Mouse (Mus musculus): Measurements from ENCODE around the gene Ppp2r5c.

Gene Ppp2r5c

DNA sequence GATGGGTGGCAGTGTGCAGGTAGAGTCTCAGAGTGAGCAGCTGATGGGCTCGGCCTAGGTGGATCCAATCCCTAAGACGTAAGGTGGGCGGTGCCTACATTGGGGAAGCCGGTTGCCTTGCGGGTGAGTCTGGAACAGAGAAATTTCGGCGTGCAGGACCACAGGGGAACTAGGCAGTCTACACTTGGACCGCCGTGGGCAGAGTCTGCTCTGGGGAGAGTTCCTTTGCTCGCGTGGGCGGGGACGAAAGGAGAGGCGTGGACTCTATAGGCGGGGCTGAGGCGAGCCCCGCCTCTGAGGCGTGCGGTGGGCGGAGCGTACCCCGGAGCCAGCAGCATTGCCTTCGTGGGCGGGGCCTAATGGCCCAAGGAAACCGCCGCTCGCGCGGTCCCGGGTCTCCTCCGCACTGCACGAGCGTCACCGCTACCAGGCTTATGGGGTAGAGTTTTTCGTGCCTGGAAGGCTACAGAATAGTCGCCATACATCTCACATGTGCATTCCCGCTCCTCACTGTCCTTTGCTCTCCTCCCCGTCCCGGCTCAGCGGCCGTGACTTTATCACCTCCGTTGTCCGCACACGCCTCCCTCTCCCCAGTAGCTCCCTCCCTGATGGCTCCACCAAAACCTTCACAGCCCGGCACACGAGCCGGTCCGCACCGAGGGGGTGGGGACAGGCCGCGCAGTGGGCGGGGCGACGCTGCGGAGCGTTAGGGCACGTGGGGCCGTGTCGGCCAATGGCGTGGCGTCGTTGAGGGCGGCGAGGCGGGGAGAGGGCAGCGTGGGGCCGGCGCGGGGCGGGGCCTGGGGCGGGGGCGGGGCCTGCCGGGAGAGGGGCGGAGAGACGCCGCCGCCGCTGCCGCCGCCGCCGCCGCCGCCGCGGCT is at the start of gene Ppp2r5c:
Ppp2r5c (plus strand) TSS at position 831 of the 881 bp plus-strand sequence.
- peak; percentile 89 for DNase-seq (ENCODE audit: low read depth, low spot score)

DNA sequence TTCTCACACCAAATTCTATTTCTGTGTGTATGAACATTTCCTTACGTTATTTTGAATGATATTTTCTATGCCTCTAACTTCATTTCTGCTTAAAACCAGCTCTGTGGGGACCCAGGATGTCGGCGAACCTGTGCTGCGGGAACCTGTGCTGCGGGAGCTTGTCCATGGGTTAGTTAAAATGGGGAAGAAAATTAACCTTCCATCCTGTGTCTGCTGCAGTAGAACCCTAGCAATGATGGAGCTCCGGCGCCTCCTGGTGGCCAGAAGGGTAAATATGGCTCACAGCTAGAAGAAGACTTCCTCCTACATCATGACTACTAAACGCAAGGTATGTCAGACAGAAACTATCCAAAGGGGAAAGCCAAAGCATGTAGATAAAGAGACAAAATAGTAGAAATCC is 48.6 kb upstream of the Ppp2r5c start:
- no peak for DNase-seq (ENCODE audit: low read depth, low spot score)

DNA sequence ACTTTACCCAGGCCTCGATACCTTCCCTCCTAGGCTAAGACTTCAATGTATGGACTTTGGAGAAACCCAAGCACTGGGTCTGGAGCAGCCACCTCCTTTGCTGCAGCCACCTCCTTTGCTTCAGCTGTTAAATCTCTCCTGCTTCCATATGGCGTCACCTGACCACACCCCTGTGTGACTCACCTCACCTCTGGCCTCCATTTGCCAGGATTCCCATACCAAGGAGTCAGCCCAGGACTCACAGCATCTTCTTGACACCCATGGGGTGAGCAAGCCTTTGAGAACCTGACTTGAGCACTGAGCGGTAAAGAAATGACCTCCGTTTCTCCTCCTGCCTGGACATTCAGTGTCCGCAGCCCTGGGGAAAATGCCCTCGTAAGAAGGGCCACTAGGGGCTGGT is 47.8 kb upstream of the Ppp2r5c start:
- no peak for DNase-seq (ENCODE audit: low read depth, low spot score)

DNA sequence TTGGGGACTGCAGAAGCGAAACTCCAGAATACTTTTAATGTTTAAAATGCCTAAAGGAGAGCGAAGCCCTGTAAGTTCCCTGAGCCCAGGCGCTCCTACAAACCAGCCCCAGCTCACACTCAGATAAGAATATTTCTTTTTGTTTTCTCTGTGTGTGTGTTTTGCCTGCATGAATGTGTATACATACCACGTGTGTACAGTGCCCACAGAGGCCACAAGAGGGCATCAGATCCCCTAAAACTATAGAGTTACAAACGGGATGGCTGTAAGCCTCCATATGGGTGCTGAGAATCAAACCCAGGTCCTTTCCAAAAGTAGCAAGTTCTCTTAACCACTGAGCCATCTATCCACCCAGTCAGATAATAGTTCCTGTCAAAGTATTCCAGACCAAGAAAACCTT is 46.0 kb upstream of the Ppp2r5c start:
- DNase-seq (ENCODE audit: low read depth, low spot score) = no peak

DNA sequence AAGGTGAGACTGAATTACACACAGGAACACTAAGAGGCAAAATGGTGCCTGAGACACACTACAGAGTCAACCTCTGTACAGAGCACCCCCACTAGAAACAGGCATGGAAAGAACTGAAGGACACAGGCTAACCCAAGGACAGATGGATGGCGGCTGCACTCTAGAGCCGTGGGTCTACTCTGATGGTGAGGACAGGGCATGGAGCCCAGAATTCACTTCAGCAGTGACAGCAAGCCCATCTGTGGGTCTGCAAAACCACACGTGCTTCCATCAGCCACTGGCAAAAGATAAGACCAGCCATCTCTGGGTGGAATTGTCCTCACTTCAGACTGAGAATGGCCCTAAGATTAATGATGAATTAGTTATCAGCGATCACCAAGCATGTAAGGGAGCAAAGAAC is 45.0 kb upstream of the Ppp2r5c start:
- no peak for DNase-seq (ENCODE audit: low read depth, low spot score)

DNA sequence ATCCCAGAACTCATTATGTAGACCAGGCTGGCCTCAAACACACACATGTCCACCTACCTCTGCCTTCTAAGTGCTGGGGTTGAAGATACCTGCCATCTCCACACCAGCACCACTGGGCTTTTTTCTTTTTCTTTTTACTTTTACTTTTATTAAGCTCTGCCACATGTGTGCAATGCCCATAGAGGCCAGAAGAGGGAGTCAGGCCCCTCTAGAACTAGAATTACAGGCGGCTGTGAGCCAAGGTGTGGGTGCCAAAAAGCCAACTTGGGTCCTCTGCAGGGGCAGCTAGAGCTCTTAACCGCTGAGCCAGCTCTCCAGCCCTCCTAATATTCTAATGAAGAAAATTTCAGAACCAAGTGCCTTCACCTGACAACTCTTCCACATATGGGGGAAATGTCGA is 30.7 kb upstream of the Ppp2r5c start:
- DNase-seq (ENCODE audit: low read depth, low spot score) = no peak

DNA sequence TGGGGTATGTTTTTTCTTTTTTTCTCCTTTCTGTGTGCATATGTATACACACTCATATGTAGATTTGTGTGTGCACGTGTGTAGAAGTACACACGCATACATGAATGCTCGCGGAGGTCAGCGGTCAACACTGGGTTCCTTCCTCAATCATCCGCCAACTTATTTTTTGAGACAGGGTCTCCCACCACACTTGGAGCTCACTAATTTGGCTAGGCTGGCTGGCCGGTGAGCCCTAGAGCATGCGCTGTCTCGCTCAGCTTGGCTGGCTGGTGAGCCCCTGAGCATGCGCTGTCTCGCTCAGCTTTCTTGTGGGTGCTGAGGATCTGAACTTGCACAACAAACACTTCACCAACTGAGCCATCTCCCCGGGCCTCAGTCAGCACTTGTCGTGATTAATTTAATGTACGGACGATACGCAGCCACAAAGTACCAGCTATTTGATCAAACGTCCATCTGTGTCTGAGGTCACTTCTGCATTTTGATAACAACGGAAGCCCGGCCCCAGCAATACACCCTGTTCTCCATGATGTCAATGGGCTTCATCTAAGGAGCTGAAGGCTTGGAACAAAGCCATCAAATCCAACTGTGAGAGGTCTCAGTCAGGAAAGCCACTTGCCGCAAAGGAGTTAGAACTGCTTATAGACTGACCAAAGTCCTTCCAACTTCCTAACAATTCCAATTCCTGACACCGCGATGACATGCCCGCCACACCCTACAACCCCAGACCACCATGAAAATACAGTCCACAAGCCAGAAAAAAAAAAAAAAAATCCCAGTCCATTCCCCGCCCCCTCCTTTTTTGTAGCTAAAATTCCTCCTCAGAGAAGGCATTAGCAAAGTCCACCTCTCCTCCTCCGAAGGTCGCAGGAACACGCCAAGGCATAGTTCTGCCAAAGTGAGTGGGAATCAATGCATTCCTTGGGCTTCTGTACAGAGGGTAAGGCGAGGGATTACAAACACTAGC is 29.6 kb upstream of the Ppp2r5c start:
- no peak for DNase-seq (ENCODE audit: low read depth, low spot score)

DNA sequence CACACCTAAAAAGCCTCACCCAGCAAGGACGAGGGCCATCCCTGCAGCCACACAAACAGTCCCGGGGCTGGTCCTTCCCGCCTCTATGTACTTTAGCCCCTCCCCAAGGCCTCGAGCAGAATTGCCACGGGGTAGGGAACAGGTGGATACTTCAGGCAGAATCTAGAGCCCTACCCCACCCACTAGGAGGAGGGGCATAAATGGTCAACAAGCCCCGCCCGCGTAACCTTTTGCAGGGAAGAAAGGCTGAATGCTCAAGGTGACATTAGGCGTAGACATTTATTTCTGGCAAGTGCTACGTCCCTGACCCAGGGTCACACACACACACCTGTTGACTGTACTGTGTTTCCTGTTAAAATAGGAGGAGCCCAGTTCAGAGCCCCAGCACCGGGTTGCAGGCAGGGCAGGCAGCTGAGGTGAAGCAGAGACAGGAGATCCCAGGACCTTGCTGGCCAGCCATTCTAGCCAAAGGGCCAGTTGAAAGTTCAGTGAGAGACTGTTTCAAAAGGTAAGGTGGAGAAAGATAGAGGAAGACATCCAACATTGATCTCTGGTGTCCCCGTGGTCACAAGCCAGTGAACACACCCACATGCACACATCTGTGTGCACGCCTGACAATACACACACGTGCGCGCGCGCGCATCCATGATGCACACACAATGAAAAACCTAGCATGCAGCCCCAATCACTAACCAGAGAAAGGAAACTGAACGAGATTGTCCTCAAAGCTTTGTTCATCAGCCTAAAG is 28.8 kb upstream of the Ppp2r5c start:
- DNase-seq (ENCODE audit: low read depth, low spot score) = no peak

DNA sequence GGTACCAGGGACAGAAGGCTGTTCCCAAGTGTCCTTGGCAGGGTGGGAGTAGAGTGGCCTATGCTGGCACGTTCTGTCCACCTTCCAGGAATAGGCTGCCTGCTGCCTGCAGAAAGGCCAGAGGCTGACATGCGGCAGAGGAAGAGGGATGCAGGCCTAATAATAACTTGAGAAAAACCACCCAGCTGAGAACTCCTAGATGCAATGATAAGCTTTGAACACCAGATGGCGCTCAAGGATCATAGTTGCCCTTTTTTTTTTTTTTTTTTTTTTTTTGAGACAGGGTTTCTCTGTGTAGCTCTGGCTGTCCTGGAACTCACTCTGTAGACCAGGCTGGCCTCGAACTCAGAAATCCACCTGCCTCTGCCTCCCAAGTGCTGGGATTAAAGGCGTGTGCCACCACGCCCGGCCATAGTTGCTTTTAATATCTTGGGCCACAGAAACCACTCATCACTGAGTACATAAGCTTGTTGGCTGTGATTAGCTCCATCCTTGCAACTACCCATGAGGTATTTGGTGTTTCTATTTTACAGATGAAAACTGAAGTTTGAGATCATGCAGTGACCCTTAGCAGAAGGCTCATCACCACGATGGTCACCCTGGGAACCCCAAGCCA is 28.1 kb upstream of the Ppp2r5c start:
- no peak for DNase-seq (ENCODE audit: low read depth, low spot score)

DNA sequence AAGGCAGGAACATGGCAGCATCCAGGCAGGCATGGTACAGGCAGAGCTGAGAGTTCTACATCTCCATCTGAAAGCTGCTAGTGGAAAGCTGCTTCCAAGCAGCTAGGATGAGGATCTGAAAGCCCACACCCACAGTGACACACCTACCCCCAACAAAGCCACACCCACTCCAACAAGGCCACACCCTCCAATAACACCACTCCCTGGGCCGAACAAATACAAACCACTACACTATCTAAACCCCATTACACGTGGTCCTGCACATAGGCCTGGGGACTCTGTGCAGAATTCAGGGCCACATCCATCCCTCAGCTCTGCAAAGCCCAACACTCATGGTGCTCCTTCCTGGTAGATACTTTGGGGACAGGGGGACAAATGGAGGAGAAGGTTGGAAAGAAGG is 27.0 kb upstream of the Ppp2r5c start:
- no peak for DNase-seq (ENCODE audit: low read depth, low spot score)

DNA sequence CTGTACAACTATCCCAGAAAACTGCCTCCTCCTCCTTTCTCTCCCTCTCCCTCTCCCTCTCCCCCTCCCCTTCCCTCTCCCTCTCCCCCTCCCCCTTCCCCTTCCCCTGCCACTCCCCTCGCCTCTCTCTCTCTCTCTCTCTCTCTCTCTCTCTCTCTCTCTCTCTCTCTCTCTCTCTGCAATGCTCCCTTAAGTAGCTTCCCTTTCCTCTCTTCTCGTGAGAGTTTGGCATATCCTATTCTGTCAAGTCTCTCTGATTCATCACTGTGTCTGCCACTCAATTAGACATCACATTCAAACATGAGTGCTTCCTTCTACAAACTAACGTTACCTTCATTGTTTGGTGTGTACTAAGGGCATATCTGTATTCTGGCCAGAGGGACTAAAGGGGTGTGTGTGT is 25.6 kb upstream of the Ppp2r5c start:
- DNase-seq (ENCODE audit: low read depth, low spot score) = no peak

DNA sequence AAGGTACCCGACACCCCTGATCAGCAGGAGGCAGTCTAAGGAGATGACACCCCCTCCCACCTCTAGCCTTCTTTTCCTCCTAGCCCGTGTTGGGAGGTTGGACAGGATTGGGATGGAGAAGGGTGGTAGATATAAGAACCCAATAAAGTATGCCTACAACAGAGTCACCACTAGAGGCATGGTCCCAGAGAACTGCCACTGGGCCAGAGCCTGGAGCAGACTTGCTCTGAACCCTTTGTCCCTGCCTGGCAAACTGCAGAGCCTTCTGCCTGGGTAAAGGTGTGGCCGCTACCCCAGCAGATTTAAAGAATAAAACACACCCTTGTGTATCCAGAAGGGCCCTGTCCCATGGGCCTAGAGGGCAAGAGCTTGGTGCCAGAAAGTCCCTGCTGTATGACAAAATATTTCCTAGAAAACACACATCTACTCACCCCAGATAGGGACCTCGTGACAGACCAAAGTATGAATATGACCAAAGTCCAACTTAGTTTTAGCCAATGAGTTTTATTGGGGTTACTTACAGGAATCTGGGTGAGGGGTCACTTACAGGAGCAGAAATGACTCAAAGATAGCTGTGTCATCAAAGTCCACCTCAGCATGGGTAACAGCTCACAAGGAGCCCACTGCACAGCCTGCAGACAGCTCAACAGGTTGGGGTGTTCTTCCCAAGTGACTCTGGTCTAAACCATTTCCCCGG is 22.8 kb upstream of the Ppp2r5c start:
- no peak for DNase-seq (ENCODE audit: low read depth, low spot score)

DNA sequence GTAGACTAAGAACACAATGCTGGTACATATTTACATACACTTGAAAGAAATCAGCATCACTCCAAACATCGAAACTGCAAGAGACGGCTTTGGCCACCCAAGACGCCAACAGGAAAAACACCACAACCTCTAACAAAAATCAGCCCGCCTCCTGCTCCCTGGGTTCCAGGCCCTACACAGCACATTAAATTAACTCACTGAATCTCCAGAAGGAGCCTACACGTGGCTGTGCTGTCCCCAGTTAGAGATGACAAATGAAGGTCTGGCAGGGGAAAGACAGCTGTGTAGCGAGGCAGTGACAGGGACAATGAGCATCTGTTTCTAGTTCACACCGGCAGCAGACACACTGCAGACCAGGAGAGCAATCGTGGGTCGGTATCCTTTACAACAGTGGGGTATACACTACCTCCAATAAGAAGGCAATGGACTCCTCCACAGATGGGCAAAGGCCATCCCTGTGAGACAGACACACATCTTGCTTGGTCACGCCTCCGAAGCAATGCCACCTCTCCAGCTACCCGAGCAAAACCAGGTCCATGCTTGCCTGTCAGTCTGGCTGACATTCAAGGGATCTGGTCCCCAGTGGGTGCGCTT is 20.4 kb upstream of the Ppp2r5c start:
- no peak for DNase-seq (ENCODE audit: low read depth, low spot score)

DNA sequence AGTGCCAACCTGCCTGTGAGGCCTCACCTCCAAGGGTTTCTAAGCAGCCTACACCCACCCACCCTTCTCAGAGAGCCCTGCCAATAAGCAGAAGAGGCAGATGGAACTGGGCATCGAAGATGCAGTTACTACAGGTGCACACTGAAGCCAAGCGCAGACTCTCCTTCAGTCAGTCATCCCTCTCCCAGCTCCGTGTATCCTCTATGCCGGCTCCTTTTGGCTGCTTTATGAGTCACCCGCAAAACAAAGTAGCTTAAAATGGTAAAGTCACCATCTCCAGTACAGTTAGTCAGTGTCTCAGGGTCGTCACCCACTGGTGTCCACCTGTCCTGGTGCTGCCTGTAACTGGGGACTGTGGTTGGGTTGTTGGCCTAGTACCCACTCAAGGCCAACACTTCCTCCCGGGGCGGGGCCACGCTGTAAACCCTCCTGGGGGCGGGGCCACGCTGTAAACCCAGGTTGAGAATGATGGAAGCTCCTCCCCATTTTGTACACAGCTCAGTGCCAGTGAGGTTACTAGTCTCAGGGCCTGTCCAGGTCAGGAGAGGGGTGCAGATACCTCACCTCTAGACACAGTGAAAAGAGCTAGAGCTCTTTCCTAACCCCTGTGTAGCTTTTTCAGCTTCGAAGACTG is 17.5 kb upstream of the Ppp2r5c start:
- no peak for DNase-seq (ENCODE audit: low read depth, low spot score)

DNA sequence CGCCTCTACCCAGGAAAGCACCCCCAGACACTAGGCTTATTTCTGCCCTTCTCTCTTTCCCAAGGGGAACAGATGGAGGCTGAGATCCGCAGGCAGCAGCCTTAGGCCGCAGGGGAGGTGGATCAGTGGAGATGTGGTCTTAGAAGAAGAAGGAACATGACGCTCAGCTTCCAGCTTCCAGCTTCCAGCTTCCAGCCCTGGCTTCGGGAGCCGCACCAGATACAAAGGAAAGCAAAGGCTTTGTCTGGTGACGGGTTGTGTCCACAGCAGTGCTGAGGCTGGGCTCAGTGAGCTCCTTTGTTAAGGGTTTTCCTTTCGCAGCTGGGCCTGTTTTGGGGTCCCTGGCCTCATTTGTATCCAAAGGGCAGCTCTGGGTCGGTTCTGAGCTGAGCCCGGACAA is 16.9 kb upstream of the Ppp2r5c start:
- DNase-seq (ENCODE audit: low read depth, low spot score) = no peak

DNA sequence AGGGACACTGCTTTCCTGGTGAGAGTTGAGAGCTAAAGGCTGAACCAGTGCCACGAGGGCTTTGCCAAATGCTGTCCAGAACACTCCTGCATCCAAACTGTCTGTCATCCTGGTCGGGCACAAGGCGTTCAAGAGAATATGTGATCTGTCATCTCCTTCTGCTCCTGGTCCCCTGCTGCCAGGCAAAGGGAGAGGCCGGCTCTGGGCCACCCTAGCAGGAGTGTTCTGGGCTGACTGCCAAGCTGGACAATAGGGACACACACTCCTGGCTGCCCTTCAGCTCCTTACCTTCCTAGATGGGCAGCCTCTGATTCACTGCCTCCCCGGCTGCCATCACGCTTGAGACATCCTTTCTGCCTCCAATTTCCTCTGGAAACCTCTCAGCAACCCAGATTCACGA is 15.1 kb upstream of the Ppp2r5c start:
- DNase-seq (ENCODE audit: low read depth, low spot score) = no peak

DNA sequence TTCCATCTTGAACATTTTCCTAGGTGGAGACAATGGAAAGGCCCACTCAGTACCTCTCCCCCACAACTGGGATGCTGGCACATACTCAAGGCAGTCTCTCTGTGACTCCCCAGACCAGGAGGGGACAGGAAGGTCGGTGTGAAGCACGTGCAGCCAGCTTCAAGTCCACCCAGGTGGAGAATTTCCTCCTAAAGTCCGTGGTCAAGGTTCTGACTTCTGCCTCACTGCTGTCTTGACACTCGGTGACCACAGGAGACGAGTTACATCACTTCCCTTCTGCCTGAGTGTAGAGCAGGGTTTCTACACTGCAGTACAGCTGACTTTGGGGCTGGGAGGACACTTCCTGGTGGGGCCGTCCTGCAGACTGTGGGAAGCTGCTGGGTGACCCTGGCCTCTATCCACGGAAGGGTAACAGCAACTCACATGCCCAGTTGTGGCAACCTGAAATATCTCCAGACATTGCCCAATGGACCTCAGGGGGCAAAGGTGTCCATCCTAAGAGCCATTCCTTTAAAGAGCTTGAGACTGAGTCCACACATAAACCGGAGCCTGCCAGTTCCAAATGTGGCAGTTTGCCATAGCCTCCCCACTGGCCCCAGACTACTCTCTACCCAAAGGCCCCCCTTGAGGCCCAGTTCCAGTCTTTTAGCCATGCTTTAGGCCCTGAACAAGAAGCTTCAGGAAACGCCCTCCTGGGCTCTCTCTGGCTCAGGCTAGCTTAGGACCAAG is 10.1 kb upstream of the Ppp2r5c start:
- no peak for DNase-seq (ENCODE audit: low read depth, low spot score)

DNA sequence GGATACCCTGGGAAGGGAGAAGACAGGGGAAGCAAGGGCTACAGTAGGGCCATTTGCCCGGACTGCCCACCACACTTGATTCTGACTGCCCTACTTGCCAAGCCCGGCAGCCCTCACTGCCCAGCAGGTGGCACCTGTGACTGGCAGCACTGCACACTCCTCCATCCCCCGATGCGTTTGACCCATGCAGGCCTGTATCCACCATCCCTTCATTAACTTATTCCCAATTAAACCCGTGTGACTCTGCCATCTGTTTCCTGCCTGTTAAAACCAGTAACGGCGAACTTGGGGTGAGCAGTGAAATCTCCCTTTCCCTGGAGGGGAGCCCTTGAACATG is 9.6 kb upstream of the Ppp2r5c start:
- DNase-seq (ENCODE audit: low read depth, low spot score) = peak; percentile 57

DNA sequence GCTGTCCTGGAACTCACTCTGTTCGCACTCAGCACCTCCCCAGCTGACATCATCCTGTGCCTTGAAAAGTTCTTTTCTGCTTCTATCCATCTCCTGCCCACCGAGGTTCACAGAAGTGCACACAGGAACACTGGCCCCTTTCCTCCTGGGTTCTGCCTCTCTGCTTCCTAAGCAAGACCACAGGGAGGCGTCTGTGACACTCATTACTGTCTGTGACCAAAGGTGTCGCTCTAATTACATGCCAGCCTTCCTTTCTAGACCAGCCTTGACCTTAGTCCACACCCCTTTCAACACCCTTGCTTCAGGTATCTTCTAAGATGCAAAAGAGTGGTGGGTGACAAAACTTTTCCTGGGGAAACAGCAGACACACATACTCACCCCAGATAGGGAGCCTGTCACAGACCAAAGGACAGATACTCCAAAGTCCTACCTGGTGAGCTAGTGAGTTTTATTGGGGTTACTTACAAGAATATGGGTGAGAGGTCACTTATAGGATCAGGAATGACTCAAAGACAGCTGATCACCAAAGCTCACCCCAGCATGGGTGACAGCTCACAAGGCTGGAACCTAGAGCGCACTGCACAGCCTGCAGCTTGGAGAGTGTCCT is 8.4 kb upstream of the Ppp2r5c start:
- no peak for DNase-seq (ENCODE audit: low read depth, low spot score)

Measured in retina, adult 2 months (tissue).